Mouse (Mus musculus) olfactory bulb, adult 2 months (tissue): ENCODE data around the gene Mapkapk2. TPM values are rescaled to one million over a fixed set of nuclear protein-coding genes. Genes with fewer than 3 reads are reported as not detected.

ENCODE experiments used
- H3K27ac ChIP-seq: fragments of 200-500 bp; 2 replicates; pipeline ENCODE4 v1.5.1; 2012; ENCODE audit warnings: low read depth, low read length; ENCODE audit not compliant: insufficient read depth
- H3K4me1 ChIP-seq: fragments of 200-500 bp; 2 replicates; pipeline ENCODE4 v1.6.1; 2012; ENCODE audit warnings: low read length; ENCODE audit not compliant: control insufficient read depth, insufficient read depth
- H3K4me3 ChIP-seq: fragments of 200-500 bp; 2 replicates; pipeline ENCODE4 v1.5.1; 2012; ENCODE audit warnings: mild to moderate bottlenecking, low read depth, low read length, moderate library complexity; ENCODE audit not compliant: insufficient read depth
- CTCF ChIP-seq: fragments of 200-500 bp; IDR thresholded peaks from 2 replicates; pipeline ENCODE4 v1.5.1; 2012; ENCODE audit warnings: low read depth, mild to moderate bottlenecking, low read length, moderate library complexity; ENCODE audit not compliant: insufficient read depth
- POLR2A ChIP-seq: fragments of 200-500 bp; IDR thresholded peaks from 2 replicates; pipeline ENCODE4 v1.6.1; 2012; ENCODE audit warnings: mild to moderate bottlenecking, low read depth, low read length, moderate library complexity; ENCODE audit not compliant: insufficient read depth
- WGBS: fragments of 180-500 bp; shearing (Covaris S2); methylation state at CpG from one replicate; pipeline ENCODE4 v1.1.7; 2018; 5-methylcytosine and 5-hydroxymethylcytosine counted together
- polyA plus RNA-seq: library from polyadenylated mRNA; stranded (reverse); fragments of >200 nt; gene quantifications from 2 replicates; pipeline ENCODE4 v1.2.4, GENCODE M21; 2012; ENCODE audit warnings: low replicate concordance; ENCODE audit not compliant: missing spikeins, insufficient read depth, insufficient read length

Gene Mapkapk2
- polyA plus RNA-seq, 1 experiment, result not detected

- WGBS, result 71% methylated on average over 8 of the region's 8 CpGs
- TF ChIP-seq CTCF (no peak), POLR2A (no peak)
- no peak overlapping the region for H3K4me3 ChIP-seq
Measured at GRCm38 (mm10) chr1:131012494-131012893, 85.1 kb downstream of the Mapkapk2 start.

GRCm38 (mm10) chr1:131010201-131011153 lies 87.1 kb downstream of the Mapkapk2 start:
- 87% methylated on average over 17 of the region's 17 CpGs for WGBS

More at GRCm38 (mm10) chr1:131012494-131012893, 85.1 kb downstream of the Mapkapk2 start:
- Histone ChIP-seq H3K4me1 (no peaks in the 10 kb centered on the region), H3K27ac (no peak overlapping the region)

GRCm38 (mm10) chr1:131006069-131006468 lies 91.6 kb downstream of the Mapkapk2 start:
- Histone ChIP-seq H3K27ac (no peak overlapping the region), H3K4me3 (no peak overlapping the region), H3K4me1 (no peaks in the 10 kb centered on the region)
- 75% methylated on average over 1 of the region's 1 CpGs for WGBS
- TF ChIP-seq CTCF, result no peak
- TF ChIP-seq POLR2A, result no peak

More at GRCm38 (mm10) chr1:131010201-131011153, 87.1 kb downstream of the Mapkapk2 start:
- Histone ChIP-seq H3K27ac (no peak overlapping the region), H3K4me1 (no peaks in the 10 kb centered on the region), H3K4me3 (no peak overlapping the region)
- TF ChIP-seq POLR2A, result no peak
- TF ChIP-seq CTCF, result no peak

Other genes with a start within 250 kb of the Mapkapk2 start
- not detected in 2 replicates for gene Fcmr, start 232.2 kb downstream of the Mapkapk2 start, polyA plus RNA-seq
- not detected in 2 replicates for gene Il24, start 210.4 kb downstream of the Mapkapk2 start, polyA plus RNA-seq
- gene Il20, start 186.4 kb downstream of the Mapkapk2 start, polyA plus RNA-seq, result not detected in 2 replicates
- gene Il19, start 157.7 kb downstream of the Mapkapk2 start, polyA plus RNA-seq, result not detected in 2 replicates
- gene Il10, start 78.0 kb downstream of the Mapkapk2 start, polyA plus RNA-seq, result not detected in 2 replicates
- gene Dyrk3, start 40.5 kb upstream of the Mapkapk2 start, polyA plus RNA-seq, result not detected in 2 replicates
- not detected in 2 replicates for gene Eif2d, start 55.4 kb upstream of the Mapkapk2 start, polyA plus RNA-seq
- gene Rassf5, start 147.4 kb upstream of the Mapkapk2 start, polyA plus RNA-seq, result not detected in 2 replicates
- not detected in 2 replicates for gene Ikbke, start 181.8 kb upstream of the Mapkapk2 start, polyA plus RNA-seq